Comparison of ENCODE assay signal across 28 mouse cellular contexts in genomic region chr3:127719601-127720000, GRCm38 (mm10).
DNase-seq lines count a peak whose midpoint lies in the region; ATAC-seq and TF ChIP-seq lines count a peak whose summit lies in the region.
"Had no signal": no experiment of that assay in that cellular context is flagged by ENCODE, and none has a peak within 500 bp of the region (broad histone marks: within the 10 kb centered on the region; RNA-seq: fewer than 3 reads in every experiment).

No protein-coding gene starts in this region.

- peaks cover 48% of the 10 kb centered on the region for H3K27me3 ChIP-seq in forebrain, embryonic 10.5 days (ENCODE audit: poor library complexity, severe bottlenecking)
- H3K27me3 ChIP-seq in forebrain, postnatal 0 days (ENCODE audit: insufficient read depth, low read length), result 0 out of 2 replicates have a peak, but pooled peaks cover 4% of the 10 kb centered on the region
- H3K27me3 ChIP-seq in lung, embryonic 14.5 days (ENCODE audit: insufficient read depth, low read length), result no peaks in the 10 kb centered on the region
- peaks cover 51% of the 10 kb centered on the region for H3K27me3 ChIP-seq in midbrain, embryonic 12.5 days
- H3K27me3 ChIP-seq in midbrain, embryonic 16.5 days (ENCODE audit: control insufficient read depth, insufficient read depth, low read depth, low read length), result no peaks in the 10 kb centered on the region
- peaks cover 39% of the 10 kb centered on the region for H3K27me3 ChIP-seq in midbrain, embryonic 13.5 days
- H3K27me3 ChIP-seq: CH12.LX; embryonic facial prominence, embryonic 15.5 days; intestine, embryonic 15.5 days; limb, embryonic 13.5 days; stomach, embryonic 15.5 days had no signal

- ATAC-seq in forebrain, postnatal 0 days, result no peak
- peak; percentile 35; the same call in 1 of the 2 replicates for ATAC-seq in lung, embryonic 14.5 days (ENCODE audit: insufficient read depth)
- no peak for ATAC-seq in midbrain, embryonic 12.5 days (ENCODE audit: low FRiP score, low read depth)
- ATAC-seq in midbrain, embryonic 16.5 days, result no peak
- 0 out of 2 replicates have a peak, but pooled peaks have one; percentile 34 for ATAC-seq in midbrain, embryonic 13.5 days
- ATAC-seq: activated CD4-positive, CD25-positive, alpha-beta regulatory T cell, adult 4 months; hindbrain, postnatal 0 days had no signal

- no peak overlapping the region for H3K4me3 ChIP-seq in forebrain, embryonic 10.5 days
- H3K4me3 ChIP-seq in forebrain, postnatal 0 days (ENCODE audit: low read depth, low read length), result no peak overlapping the region
- no peak overlapping the region for H3K4me3 ChIP-seq in lung, embryonic 14.5 days (ENCODE audit: low read depth, low read length)
- H3K4me3 ChIP-seq in midbrain, embryonic 12.5 days, result no peak overlapping the region
- H3K4me3 ChIP-seq in midbrain, embryonic 16.5 days (ENCODE audit: low read depth, low read length), result no peak overlapping the region
- no peak overlapping the region for H3K4me3 ChIP-seq in midbrain, embryonic 13.5 days (replicated peaks)
- H3K4me3 ChIP-seq: embryonic facial prominence, embryonic 10.5 days; embryonic facial prominence, embryonic 15.5 days; heart, embryonic 13.5 days; intestine, embryonic 15.5 days; layer of hippocampus, adult 2 months; left cerebral cortex, adult 2 months; limb, embryonic 13.5 days; stomach, embryonic 15.5 days had no signal

- H3K36me3 ChIP-seq in forebrain, embryonic 10.5 days (replicated peaks), result no peaks in the 10 kb centered on the region
- H3K36me3 ChIP-seq in forebrain, postnatal 0 days (ENCODE audit: insufficient read depth), result no peaks in the 10 kb centered on the region
- no peaks in the 10 kb centered on the region for H3K36me3 ChIP-seq in lung, embryonic 14.5 days (ENCODE audit: insufficient read depth)
- no peaks in the 10 kb centered on the region for H3K36me3 ChIP-seq in midbrain, embryonic 12.5 days
- H3K36me3 ChIP-seq in midbrain, embryonic 16.5 days (ENCODE audit: control insufficient read depth, insufficient read depth, low read length), result no peaks in the 10 kb centered on the region
- no peaks in the 10 kb centered on the region for H3K36me3 ChIP-seq in midbrain, embryonic 13.5 days
- H3K36me3 ChIP-seq: embryonic facial prominence, embryonic 10.5 days; embryonic facial prominence, embryonic 15.5 days; heart, embryonic 13.5 days; intestine, embryonic 15.5 days; limb, embryonic 13.5 days; stomach, embryonic 15.5 days had no signal

- DNase-seq in forebrain, embryonic 10.5 days (ENCODE audit: extremely low spot score, low spot score), result no peak
- no peak for DNase-seq in forebrain, postnatal 0 days
- DNase-seq in lung, embryonic 14.5 days, result peak; percentile 51
- no peak for DNase-seq in lung, postnatal 25 days (ENCODE audit: low spot score)
- no peak for DNase-seq in right cerebral cortex, postnatal 25 days
- DNase-seq: adrenal gland, adult 2 months; adrenal gland, postnatal 36 days; cerebellum, adult 8-10 months; cerebellum, postnatal 25 days; heart, postnatal 10 days; kidney, adult 2 months; kidney, postnatal 36 days; lung, postnatal 36 days had no signal

- no peak for TF ChIP-seq CTCF in forebrain, postnatal 0 days (IDR thresholded peaks at IDR 0.05; ENCODE audit: low read depth)
- no peak for TF ChIP-seq CTCF in lung, embryonic 14.5 days (IDR thresholded peaks at IDR 0.05; ENCODE audit: low read depth)

- WGBS in forebrain, embryonic 10.5 days, result 48% methylated on average over 5 of the region's 5 CpGs
- WGBS in forebrain, postnatal 0 days, result 20% methylated on average over 5 of the region's 5 CpGs
- WGBS in lung, embryonic 14.5 days, result 38% methylated on average over 5 of the region's 5 CpGs
- WGBS in midbrain, embryonic 12.5 days, result 46% methylated on average over 5 of the region's 5 CpGs
- 34% methylated on average over 5 of the region's 5 CpGs for WGBS in midbrain, embryonic 16.5 days
- 39% methylated on average over 5 of the region's 5 CpGs for WGBS in midbrain, embryonic 13.5 days

- no peaks in the 10 kb centered on the region for H3K9me3 ChIP-seq in forebrain, embryonic 10.5 days
- no peaks in the 10 kb centered on the region for H3K9me3 ChIP-seq in forebrain, postnatal 0 days (ENCODE audit: low read length)
- no peaks in the 10 kb centered on the region for H3K9me3 ChIP-seq in lung, embryonic 14.5 days (ENCODE audit: low read depth, low read length)
- no peaks in the 10 kb centered on the region for H3K9me3 ChIP-seq in midbrain, embryonic 12.5 days
- H3K9me3 ChIP-seq in midbrain, embryonic 16.5 days (replicated peaks; ENCODE audit: control insufficient read depth, low read length, poor library complexity, severe bottlenecking), result no peaks in the 10 kb centered on the region
- no peaks in the 10 kb centered on the region for H3K9me3 ChIP-seq in midbrain, embryonic 13.5 days
- H3K9me3 ChIP-seq: embryonic facial prominence, embryonic 10.5 days; embryonic facial prominence, embryonic 15.5 days; heart, embryonic 13.5 days; intestine, embryonic 15.5 days; limb, embryonic 13.5 days; stomach, embryonic 15.5 days had no signal

- H3K4me1 ChIP-seq in forebrain, embryonic 10.5 days, result peaks cover 62% of the 10 kb centered on the region
- H3K4me1 ChIP-seq in forebrain, postnatal 0 days (ENCODE audit: insufficient read depth), result no peaks in the 10 kb centered on the region; the same call in 1 of the 2 replicates
- no peaks in the 10 kb centered on the region for H3K4me1 ChIP-seq in lung, embryonic 14.5 days (ENCODE audit: insufficient read depth)
- H3K4me1 ChIP-seq in midbrain, embryonic 12.5 days, result peaks cover 33% of the 10 kb centered on the region; the same call in 1 of the 2 replicates
- H3K4me1 ChIP-seq in midbrain, embryonic 16.5 days (ENCODE audit: control insufficient read depth, insufficient read depth, low read length), result peaks cover 5% of the 10 kb centered on the region; the same call in 1 of the 2 replicates
- H3K4me1 ChIP-seq in midbrain, embryonic 13.5 days (replicated peaks), result peaks cover 20% of the 10 kb centered on the region
- H3K4me1 ChIP-seq: embryonic facial prominence, embryonic 15.5 days; stomach, embryonic 15.5 days had no signal

- H3K27ac ChIP-seq in forebrain, embryonic 10.5 days, result peak overlapping the region; percentile 77
- no peak overlapping the region for H3K27ac ChIP-seq in forebrain, postnatal 0 days (ENCODE audit: low read depth, low read length)
- H3K27ac ChIP-seq in lung, embryonic 14.5 days (ENCODE audit: low read depth), result peak overlapping the region; percentile 85
- peak overlapping the region; percentile 63 for H3K27ac ChIP-seq in midbrain, embryonic 12.5 days (replicated peaks)
- H3K27ac ChIP-seq in midbrain, embryonic 16.5 days (ENCODE audit: low read length), result no peak overlapping the region
- peak overlapping the region; percentile 27; the same call in 1 of the 2 replicates for H3K27ac ChIP-seq in midbrain, embryonic 13.5 days
- H3K27ac ChIP-seq: embryonic facial prominence, embryonic 10.5 days; embryonic facial prominence, embryonic 15.5 days; heart, embryonic 13.5 days; hindbrain, postnatal 0 days; intestine, embryonic 15.5 days; layer of hippocampus, adult 2 months; left cerebral cortex, adult 2 months; limb, embryonic 13.5 days; stomach, embryonic 15.5 days had no signal

- no peak overlapping the region for H3K4me2 ChIP-seq in forebrain, postnatal 0 days (ENCODE audit: low read depth)
- peak overlapping the region; percentile 25; the same call in 1 of the 2 replicates for H3K4me2 ChIP-seq in lung, embryonic 14.5 days
- H3K4me2 ChIP-seq in midbrain, embryonic 12.5 days (replicated peaks), result no peak overlapping the region
- no peak overlapping the region for H3K4me2 ChIP-seq in midbrain, embryonic 16.5 days (ENCODE audit: low read length)
- H3K4me2 ChIP-seq in midbrain, embryonic 13.5 days (replicated peaks), result peak overlapping the region; percentile 19; the same call in 1 of the 2 replicates
- H3K4me2 ChIP-seq: embryonic facial prominence, embryonic 15.5 days; heart, embryonic 13.5 days; intestine, embryonic 15.5 days; limb, embryonic 13.5 days; liver, embryonic 11.5 days; stomach, embryonic 15.5 days had no signal

- no peak overlapping the region for H3K9ac ChIP-seq in forebrain, postnatal 0 days
- H3K9ac ChIP-seq in lung, embryonic 14.5 days, result no peak overlapping the region
- H3K9ac ChIP-seq in midbrain, embryonic 12.5 days (replicated peaks), result no peak overlapping the region
- no peak overlapping the region for H3K9ac ChIP-seq in midbrain, embryonic 16.5 days (ENCODE audit: low read depth, low read length)
- no peak overlapping the region for H3K9ac ChIP-seq in midbrain, embryonic 13.5 days (replicated peaks)
- H3K9ac ChIP-seq: embryonic facial prominence, embryonic 15.5 days; heart, embryonic 13.5 days; intestine, embryonic 15.5 days; limb, embryonic 13.5 days; stomach, embryonic 15.5 days had no signal

Comparison
In these comparisons a context has a peak if more than half of its experiments do, and no peak if none do; other contexts are left out.
1. H3K27ac ChIP-seq: peak in forebrain, embryonic 10.5 days (single experiment), lung, embryonic 14.5 days (single experiment), midbrain, embryonic 12.5 days (single experiment) and midbrain, embryonic 13.5 days (single experiment); none in forebrain, postnatal 0 days (single experiment) and midbrain, embryonic 16.5 days (single experiment).
2. ATAC-seq: peak in lung, embryonic 14.5 days (single experiment) and midbrain, embryonic 13.5 days (single experiment); none in forebrain, postnatal 0 days (single experiment), midbrain, embryonic 12.5 days (single experiment) and midbrain, embryonic 16.5 days (single experiment).
3. H3K4me2 ChIP-seq: peak in lung, embryonic 14.5 days (single experiment) and midbrain, embryonic 13.5 days (single experiment); none in forebrain, postnatal 0 days (single experiment), midbrain, embryonic 12.5 days (single experiment) and midbrain, embryonic 16.5 days (single experiment).